Mouse (Mus musculus) telencephalon, adult 2 months (tissue): ENCODE data around the gene Pcgf6.
"Not testable (repeated sequence)": the region's sequence is repeated elsewhere in the genome, so short reads cannot be mapped to it uniquely, and the experiment has no call there.

ENCODE experiments used
- DNase-seq: peaks from one replicate; pipeline ENCODE4 v3.0.0-alpha.2; 2011; ENCODE audit warnings: low read depth, low spot score

Pcgf6 gene

GRCm38 (mm10) chr19:47026513-47026912 lies 24.2 kb downstream of the Pcgf6 start:
- no peak for DNase-seq

- DNase-seq = no peak
These were observed 25.8 kb downstream of the Pcgf6 start for GRCm38 (mm10) chr19:47024954-47025353.

GRCm38 (mm10) chr19:47023546-47023945 lies 27.2 kb downstream of the Pcgf6 start:
- DNase-seq = no peak

GRCm38 (mm10) chr19:47022709-47023108 lies 28.0 kb downstream of the Pcgf6 start:
- DNase-seq = no peak

GRCm38 (mm10) chr19:47019326-47019725 lies 31.4 kb downstream of the Pcgf6 start:
- DNase-seq = no peak

GRCm38 (mm10) chr19:47018330-47018729 lies 32.4 kb downstream of the Pcgf6 start:
- no peak for DNase-seq

GRCm38 (mm10) chr19:47017831-47018230 lies 32.9 kb downstream of the Pcgf6 start:
- no peak for DNase-seq

- no peak for DNase-seq
These were observed 34.2 kb downstream of the Pcgf6 start for GRCm38 (mm10) chr19:47016487-47016886.

- no peak for DNase-seq
These were observed 34.7 kb downstream of the Pcgf6 start for GRCm38 (mm10) chr19:47015965-47016364.

- DNase-seq = no peak
These were observed 35.3 kb downstream of the Pcgf6 start for GRCm38 (mm10) chr19:47015396-47015795.

- peak; percentile 71 for DNase-seq
These were observed 36.0 kb downstream of the Pcgf6 start, which contains the start of the genes Ina and Nt5c2 for GRCm38 (mm10) chr19:47014447-47015381. Gene Ina, plus strand, starts transcription at chr19:47014698. Gene Nt5c2, minus strand, starts transcription at chr19:47015153.

GRCm38 (mm10) chr19:47014159-47014446 lies 36.6 kb downstream of the Pcgf6 start:
- DNase-seq = no peak

GRCm38 (mm10) chr19:47013340-47014158 lies 37.2 kb downstream of the Pcgf6 start:
- DNase-seq = no peak

- DNase-seq = no peak
These were observed 38.1 kb downstream of the Pcgf6 start for GRCm38 (mm10) chr19:47012521-47013130.

- DNase-seq = no peak
These were observed 40.8 kb downstream of the Pcgf6 start for GRCm38 (mm10) chr19:47009943-47010342.

- no peak for DNase-seq
These were observed 41.3 kb downstream of the Pcgf6 start for GRCm38 (mm10) chr19:47009420-47009819.

- DNase-seq = no peak
These were observed 44.4 kb downstream of the Pcgf6 start for GRCm38 (mm10) chr19:47006321-47006720.

GRCm38 (mm10) chr19:47005873-47006272 lies 44.8 kb downstream of the Pcgf6 start:
- no peak for DNase-seq

- no peak for DNase-seq
These were observed 46.8 kb downstream of the Pcgf6 start for GRCm38 (mm10) chr19:47003742-47004511.

GRCm38 (mm10) chr19:47000357-47000756 lies 50.3 kb downstream of the Pcgf6 start:
- DNase-seq = not testable (repeated sequence)

GRCm38 (mm10) chr19:46999753-47000152 lies 51.0 kb downstream of the Pcgf6 start:
- DNase-seq = no peak
